Mouse (Mus musculus) ES-E14 (cell line): ENCODE data around the gene Ddx20. TPM values are rescaled to one million over a fixed set of nuclear protein-coding genes. Genes with fewer than 3 reads are reported as not detected.

Source experiments
- DNase-seq: peaks from one replicate; pipeline ENCODE4 v3.0.0-alpha.2; 2013; ENCODE audit warnings: low read depth, low spot score
- H3K27ac ChIP-seq: 2 replicates; pipeline ENCODE4 v1.5.1; 2012; ENCODE audit warnings: low read depth, mild to moderate bottlenecking, low read length, moderate library complexity, mixed read lengths; ENCODE audit not compliant: poor library complexity, insufficient read depth, severe bottlenecking
- H3K36me3 ChIP-seq: 2 replicates; pipeline ENCODE4 v1.6.1; 2012; ENCODE audit warnings: mild to moderate bottlenecking, low read length, moderate library complexity, mixed read lengths; ENCODE audit not compliant: control insufficient read depth, poor library complexity, insufficient read depth, severe bottlenecking
- H3K4me1 ChIP-seq, 2 experiments: fragments of 150-350 bp in 1 of 2; sonication (generic) in 1 of 2; 2 replicates each; pipeline ENCODE4 v1.6.1; 2012; ENCODE audit warnings: low read length in 2 of 2, mild to moderate bottlenecking in 1 of 2, mixed read lengths in 1 of 2; ENCODE audit not compliant: control insufficient read depth in 2 of 2, insufficient read depth in 2 of 2, poor library complexity in 1 of 2
- H3K4me3 ChIP-seq, 2 experiments: fragments of 150-350 bp in 1 of 2; sonication (generic) in 1 of 2; 2 replicates each; pipeline ENCODE4 v1.5.1; 2012; ENCODE audit warnings: low read length in 2 of 2, low read depth in 1 of 2, mild to moderate bottlenecking in 1 of 2, mixed read lengths in 1 of 2; ENCODE audit not compliant: insufficient read depth in 1 of 2, poor library complexity in 1 of 2, severe bottlenecking in 1 of 2
- H3K9ac ChIP-seq: 2 replicates; pipeline ENCODE4 v1.6.1; 2012; ENCODE audit warnings: low read depth, mild to moderate bottlenecking, low read length, mixed read lengths; ENCODE audit not compliant: poor library complexity, insufficient read depth, severe bottlenecking
- H3K9me3 ChIP-seq: fragments of 150-350 bp; sonication (generic); 2 replicates; pipeline ENCODE4 v1.6.1; 2012; ENCODE audit warnings: low read depth, mild to moderate bottlenecking, low read length; ENCODE audit not compliant: control insufficient read depth, insufficient read depth
- CHD2 ChIP-seq: IDR thresholded peaks from 2 replicates; pipeline ENCODE4 v1.6.1; 2014; ENCODE audit warnings: mild to moderate bottlenecking, low read depth, low read length, inconsistent platforms
- HCFC1 ChIP-seq: IDR thresholded peaks from 2 replicates; pipeline ENCODE4 v1.6.1; 2012; ENCODE audit warnings: low read length, inconsistent platforms, borderline replicate concordance; ENCODE audit not compliant: insufficient read depth
- MAFK ChIP-seq: IDR thresholded peaks from 2 replicates; pipeline ENCODE4 v1.6.1; 2014; ENCODE audit warnings: mild to moderate bottlenecking, low read depth, low read length, inconsistent platforms; ENCODE audit not compliant: insufficient read depth
- ZC3H11A ChIP-seq: IDR thresholded peaks from 2 replicates; pipeline ENCODE4 v1.6.1; 2012; ENCODE audit warnings: low read depth, mild to moderate bottlenecking, inconsistent platforms, low read length, borderline replicate concordance
- ZNF384 ChIP-seq: IDR thresholded peaks from 2 replicates; pipeline ENCODE4 v1.6.1; 2012; ENCODE audit warnings: low read depth, low read length, inconsistent platforms
- in situ Hi-C, 2 experiments: fragments of 600-800 bp; cut with MboI; formaldehyde crosslinking; loops; one replicate each; pipeline ENCODE4 v1.15.1; 2025; ENCODE audit warnings: low sequenced_read_pairs in 2 of 2, inconsistent platforms in 1 of 2; ENCODE audit not compliant: unreplicated experiment in 2 of 2
- total RNA-seq: library from RNA; depleted of rRNA; stranded (reverse); fragments of 300-350 nt; gene quantifications from 2 replicates; pipeline ENCODE4 v1.2.3, GENCODE M21; 2012

Gene Ddx20
- total RNA-seq, 1 experiment = 46.7 TPM

DNA sequence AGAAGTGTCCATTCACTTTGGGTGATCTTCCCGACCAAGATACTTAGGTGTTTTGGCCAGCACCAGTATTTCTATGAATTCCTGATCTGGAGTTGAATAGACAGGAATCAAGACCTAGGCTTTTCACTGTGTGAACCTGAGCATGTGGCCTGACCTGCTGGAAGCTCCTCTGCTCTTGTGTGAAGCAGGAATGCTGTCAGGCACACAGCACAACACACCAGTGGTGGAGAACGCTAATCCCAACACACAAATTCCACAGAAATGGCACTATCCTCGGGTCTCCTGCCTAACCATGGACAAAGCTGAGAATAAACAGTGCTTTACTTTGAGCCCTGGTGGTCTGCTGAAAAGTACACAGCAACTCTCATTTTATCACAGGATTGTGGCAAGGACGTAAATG lies 33.1 kb upstream of the Ddx20 start:
- no peak overlapping the region for H3K4me3 ChIP-seq
- H3K4me1 ChIP-seq = peaks cover 0 to 2% of the 10 kb centered on the region in 2 experiments; a peak in 1 of 4 replicates
- in situ Hi-C loops = no loop called here
- no peak for DNase-seq
- no peaks in the 10 kb centered on the region for H3K9me3 ChIP-seq
- H3K36me3 ChIP-seq = peaks cover 2% of the 10 kb centered on the region; the same call in 1 of the 2 replicates
- no peak overlapping the region for H3K27ac ChIP-seq
- H3K9ac ChIP-seq = no peak overlapping the region
- TF ChIP-seq HCFC1 (no peak), CHD2 (no peak), MAFK (no peak), ZNF384 (no peak), ZC3H11A (no peak)

DNA sequence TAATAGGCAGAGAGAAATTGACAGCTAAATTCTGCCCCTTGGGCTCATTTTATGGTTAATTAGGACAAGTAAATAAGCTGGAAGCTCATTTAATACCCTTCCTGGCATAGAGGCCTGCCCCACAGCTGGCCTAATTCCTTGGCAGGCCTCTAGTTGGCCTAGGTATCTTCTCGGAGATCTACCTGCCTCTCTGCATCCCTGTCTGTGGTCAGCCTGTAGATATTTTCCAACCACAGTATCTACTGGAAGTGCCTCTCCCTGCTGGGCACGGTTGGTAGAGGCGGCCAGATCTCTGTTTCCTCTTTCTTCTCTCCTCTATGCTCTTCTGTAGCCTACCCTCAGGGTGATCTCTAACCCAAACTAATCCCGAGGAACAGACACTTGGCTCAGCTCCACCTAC lies 32.6 kb upstream of the Ddx20 start:
- Histone ChIP-seq H3K9me3 (no peaks in the 10 kb centered on the region), H3K27ac (no peak overlapping the region), H3K4me3 (no peak overlapping the region), H3K4me1 (peaks cover 0 to 2% of the 10 kb centered on the region in 2 experiments; a peak in 1 of 4 replicates), H3K36me3 (peaks cover 2% of the 10 kb centered on the region; the same call in 1 of the 2 replicates), H3K9ac (no peak overlapping the region)
- no peak for TF ChIP-seq ZC3H11A
- no peak for TF ChIP-seq HCFC1
- TF ChIP-seq MAFK = no peak
- TF ChIP-seq ZNF384 = no peak
- TF ChIP-seq CHD2 = no peak
- in situ Hi-C loops = no loop called here
- no peak for DNase-seq

DNA sequence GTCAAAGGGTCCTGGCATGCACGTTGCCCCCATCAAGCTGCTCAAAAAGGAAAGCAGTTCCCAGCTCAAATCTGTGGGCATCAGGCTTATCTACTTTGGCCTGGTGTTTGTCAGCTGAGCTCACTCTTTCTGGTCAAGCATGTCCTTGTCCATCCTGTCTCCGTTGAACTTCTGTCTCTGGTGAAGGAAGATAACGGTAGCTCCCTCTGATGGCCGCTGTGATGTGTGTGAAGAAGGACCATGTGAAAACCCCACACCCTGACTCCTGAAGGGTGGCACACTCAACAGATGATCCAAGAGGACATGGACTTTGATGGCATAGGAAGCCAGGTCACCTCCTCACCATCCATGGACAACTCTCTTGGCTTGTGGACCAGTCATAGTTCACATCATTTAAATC lies 31.4 kb upstream of the Ddx20 start:
- Histone ChIP-seq H3K4me1 (peaks cover 0 to 2% of the 10 kb centered on the region in 2 experiments; a peak in 1 of 4 replicates), H3K9me3 (no peaks in the 10 kb centered on the region), H3K4me3 (no peak overlapping the region), H3K9ac (no peak overlapping the region), H3K27ac (no peak overlapping the region), H3K36me3 (peaks cover 2% of the 10 kb centered on the region; the same call in 1 of the 2 replicates)
- no peak for DNase-seq
- TF ChIP-seq CHD2 (no peak), ZNF384 (no peak), ZC3H11A (no peak), HCFC1 (no peak), MAFK (no peak)
- in situ Hi-C loops = no loop called here

DNA sequence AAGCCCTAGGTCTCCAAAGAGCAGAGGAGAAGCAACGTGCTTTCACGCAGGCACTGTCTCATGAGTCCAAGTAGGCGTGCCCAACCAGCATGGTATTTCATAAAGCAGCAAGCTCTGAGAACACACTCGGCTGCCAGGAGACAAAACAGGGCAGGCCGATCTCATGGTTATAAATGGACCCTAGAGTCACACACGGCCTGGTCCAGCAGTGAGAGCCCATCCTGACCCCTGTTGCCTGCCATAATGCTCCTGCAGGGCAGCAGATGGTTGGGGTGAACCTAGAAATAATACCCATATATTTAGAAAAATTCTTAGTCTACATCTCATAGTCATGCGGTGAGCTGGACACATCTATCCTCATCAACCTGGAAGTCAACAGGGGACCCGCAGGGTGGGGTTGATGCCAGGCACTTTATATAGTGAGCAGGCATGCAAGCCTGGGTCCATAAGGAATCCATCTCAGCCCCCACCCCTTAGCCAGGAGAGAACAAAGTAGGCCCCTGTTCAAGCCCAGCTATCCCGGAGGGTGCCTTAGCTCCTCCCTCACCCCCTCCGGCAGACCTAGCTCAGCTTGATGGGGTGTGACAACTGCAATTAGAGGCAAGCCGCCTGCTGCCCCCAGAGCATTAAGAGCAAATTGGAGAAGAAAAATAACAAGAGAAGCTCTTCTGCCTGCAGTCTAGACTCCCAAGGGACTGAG lies 30.6 kb upstream of the Ddx20 start:
- DNase-seq = no peak
- H3K4me3 ChIP-seq = no peak overlapping the region
- H3K9ac ChIP-seq = no peak overlapping the region
- H3K9me3 ChIP-seq = no peaks in the 10 kb centered on the region
- peaks cover 2% of the 10 kb centered on the region; the same call in 1 of the 2 replicates for H3K36me3 ChIP-seq
- TF ChIP-seq CHD2 (no peak), HCFC1 (no peak), ZC3H11A (no peak), MAFK (no peak), ZNF384 (no peak)
- in situ Hi-C loops = no loop called here
- H3K27ac ChIP-seq = no peak overlapping the region
- peaks cover 0 to 2% of the 10 kb centered on the region in 2 experiments; a peak in 1 of 4 replicates for H3K4me1 ChIP-seq
